Mouse (Mus musculus) gastrocnemius, adult 2 months (tissue): ENCODE data around the gene Astn2. TPM values are rescaled to one million over a fixed set of nuclear protein-coding genes. Genes with fewer than 3 reads are reported as not detected.

Source experiments
- DNase-seq: peaks from one replicate; pipeline ENCODE4 v3.0.0; 2022
- H3K27ac ChIP-seq: fragments of 200-600 bp; 2 replicates; pipeline ENCODE4 v1.8.1; 2022; ENCODE audit warnings: mild to moderate bottlenecking
- H3K4me3 ChIP-seq: fragments of 200-600 bp; 2 replicates; pipeline ENCODE4 v1.8.1; 2022; ENCODE audit warnings: mild to moderate bottlenecking, moderate library complexity
- CTCF ChIP-seq: fragments of 200-600 bp; IDR thresholded peaks from 2 replicates; pipeline ENCODE4 v1.8.1; 2022; ENCODE audit warnings: antibody characterized with exemption, mild to moderate bottlenecking, moderate library complexity
- intact Hi-C: fragments of 180-260 bp; cut with DNase I; formaldehyde crosslinking; loops from one replicate; pipeline ENCODE4 v1.15.1; 2025
- total RNA-seq, 2 experiments: library from RNA; stranded (reverse); gene quantifications; 2 replicates each; pipeline ENCODE4 v1.2.3; 2021

Astn2 gene
- total RNA-seq, 2 experiments from 2014 or later, result 0.61 to 1.0 TPM

- no peak for DNase-seq
- no peak overlapping the region for H3K27ac ChIP-seq
- no peak overlapping the region for H3K4me3 ChIP-seq
- TF ChIP-seq CTCF, result no peak
- intact Hi-C loops, result no loop called here
Measured at GRCm38 (mm10) chr4:65762116-65762515, 642.3 kb downstream of the Astn2 start.

- no peak overlapping the region for H3K27ac ChIP-seq
- no peak for TF ChIP-seq CTCF
- no peak for DNase-seq
- H3K4me3 ChIP-seq, result no peak overlapping the region
- intact Hi-C loops, result no loop called here
Measured at GRCm38 (mm10) chr4:65761658-65762057, 642.8 kb downstream of the Astn2 start.

- intact Hi-C loops, result no loop called here
- no peak for DNase-seq
- Histone ChIP-seq H3K4me3 (no peak overlapping the region), H3K27ac (no peak overlapping the region)
- TF ChIP-seq CTCF, result no peak
Measured at GRCm38 (mm10) chr4:65758875-65759201, 645.6 kb downstream of the Astn2 start.

GRCm38 (mm10) chr4:65758174-65758874, 646.1 kb downstream of the Astn2 start:
- intact Hi-C loops, result no loop called here
- no peak for TF ChIP-seq CTCF
- H3K27ac ChIP-seq, result no peak overlapping the region

GRCm38 (mm10) chr4:65752941-65753340, 651.5 kb downstream of the Astn2 start:
- no peak overlapping the region for H3K27ac ChIP-seq
- intact Hi-C loops, result no loop called here
- TF ChIP-seq CTCF, result no peak
- no peak for DNase-seq
- H3K4me3 ChIP-seq, result no peak overlapping the region

More at GRCm38 (mm10) chr4:65758174-65758874, 646.1 kb downstream of the Astn2 start:
- DNase-seq, result no peak
- no peak overlapping the region for H3K4me3 ChIP-seq

- intact Hi-C loops, result no loop called here
- Histone ChIP-seq H3K27ac (no peak overlapping the region), H3K4me3 (no peak overlapping the region)
- no peak for TF ChIP-seq CTCF
- DNase-seq, result no peak
Measured at GRCm38 (mm10) chr4:65744788-65745187, 659.6 kb downstream of the Astn2 start.

GRCm38 (mm10) chr4:65744088-65744610, 660.3 kb downstream of the Astn2 start:
- Histone ChIP-seq H3K4me3 (no peak overlapping the region), H3K27ac (no peak overlapping the region)
- no peak for TF ChIP-seq CTCF
- intact Hi-C loops, result no loop called here
- no peak for DNase-seq

GRCm38 (mm10) chr4:65743160-65743691, 661.2 kb downstream of the Astn2 start:
- no peak overlapping the region for H3K4me3 ChIP-seq
- intact Hi-C loops, result no loop called here
- no peak for DNase-seq
- H3K27ac ChIP-seq, result no peak overlapping the region
- no peak for TF ChIP-seq CTCF

GRCm38 (mm10) chr4:65724414-65724813, 680.0 kb downstream of the Astn2 start:
- DNase-seq, result no peak
- Histone ChIP-seq H3K27ac (no peak overlapping the region), H3K4me3 (no peak overlapping the region)
- TF ChIP-seq CTCF, result no peak
- intact Hi-C loops, result no loop called here

- Histone ChIP-seq H3K27ac (no peak overlapping the region), H3K4me3 (no peak overlapping the region)
- TF ChIP-seq CTCF, result no peak
- intact Hi-C loops, result no loop called here
- DNase-seq, result no peak
Measured at GRCm38 (mm10) chr4:65719610-65720009, 684.8 kb downstream of the Astn2 start.

GRCm38 (mm10) chr4:65717899-65718298, 686.5 kb downstream of the Astn2 start:
- DNase-seq, result no peak
- intact Hi-C loops, result no loop called here
- TF ChIP-seq CTCF, result no peak
- Histone ChIP-seq H3K4me3 (no peak overlapping the region), H3K27ac (no peak overlapping the region)

- no peak for TF ChIP-seq CTCF
- DNase-seq, result no peak
- no peak overlapping the region for H3K27ac ChIP-seq
- H3K4me3 ChIP-seq, result no peak overlapping the region
- intact Hi-C loops, result no loop called here
Measured at GRCm38 (mm10) chr4:65716086-65716485, 688.3 kb downstream of the Astn2 start.

GRCm38 (mm10) chr4:65711678-65712077, 692.7 kb downstream of the Astn2 start:
- H3K4me3 ChIP-seq, result no peak overlapping the region
- intact Hi-C loops, result no loop called here
- TF ChIP-seq CTCF, result no peak
- H3K27ac ChIP-seq, result no peak overlapping the region
- DNase-seq, result no peak

- intact Hi-C loops, result no loop called here
- no peak for TF ChIP-seq CTCF
- H3K4me3 ChIP-seq, result no peak overlapping the region
- no peak overlapping the region for H3K27ac ChIP-seq
- no peak for DNase-seq
Measured at GRCm38 (mm10) chr4:65710623-65711022, 693.8 kb downstream of the Astn2 start.
